Mouse (Mus musculus): Measurements from ENCODE around the gene Cpne2. TPM values are rescaled to one million over a fixed set of nuclear protein-coding genes. Genes with fewer than 3 reads are reported as not detected.

Cpne2 gene
- polyA plus RNA-seq, 1 experiment from 2014 or later = 12.9 TPM

- no peak for DNase-seq (ENCODE audit: low spot score)
- H3K9ac ChIP-seq (ENCODE audit: low read depth, low read length) = no peak overlapping the region
- no peaks in the 10 kb centered on the region for H3K9me3 ChIP-seq (replicated peaks; ENCODE audit: low read length)
- no peak for TF ChIP-seq CTCF (IDR thresholded peaks at IDR 0.05; ENCODE audit: low read depth)
- no peak overlapping the region for H3K4me3 ChIP-seq (replicated peaks; ENCODE audit: low read depth, low read length)
- no peaks in the 10 kb centered on the region for H3K27me3 ChIP-seq (ENCODE audit: insufficient read depth, low read length)
- no peak overlapping the region for H3K4me2 ChIP-seq (ENCODE audit: low read length)
- no peaks in the 10 kb centered on the region for H3K4me1 ChIP-seq (replicated peaks; ENCODE audit: insufficient read depth, low read length)
- no peak overlapping the region for H3K27ac ChIP-seq
- WGBS = 70% methylated on average over 18 of the region's 18 CpGs
- ATAC-seq (replicated peaks; ENCODE audit: low FRiP score, low read depth) = no peak
- no peaks in the 10 kb centered on the region for H3K36me3 ChIP-seq (ENCODE audit: insufficient read depth, low read length)
Observed at GRCm38 (mm10) chr8:94540889-94541795, 8.4 kb downstream of the Cpne2 start.

- Histone ChIP-seq H3K4me1 (replicated peaks; ENCODE audit: insufficient read depth, low read length) (no peaks in the 10 kb centered on the region), H3K9me3 (replicated peaks; ENCODE audit: low read length) (no peaks in the 10 kb centered on the region), H3K4me2 (ENCODE audit: low read length) (no peak overlapping the region), H3K36me3 (ENCODE audit: insufficient read depth, low read length) (no peaks in the 10 kb centered on the region), H3K4me3 (replicated peaks; ENCODE audit: low read depth, low read length) (no peak overlapping the region), H3K27ac (no peak overlapping the region), H3K27me3 (ENCODE audit: insufficient read depth, low read length) (no peaks in the 10 kb centered on the region), H3K9ac (ENCODE audit: low read depth, low read length) (no peak overlapping the region)
- no peak for DNase-seq (ENCODE audit: low spot score)
- ATAC-seq (replicated peaks; ENCODE audit: low FRiP score, low read depth) = 0 out of 2 replicates have a peak, but pooled peaks have one; percentile 13
- WGBS = 54% methylated on average over 8 of the region's 8 CpGs
- TF ChIP-seq CTCF (IDR thresholded peaks at IDR 0.05; ENCODE audit: low read depth) = no peak
Observed at GRCm38 (mm10) chr8:94543981-94544380, 11.2 kb downstream of the Cpne2 start.

GRCm38 (mm10) chr8:94549041-94549440 lies 16.3 kb downstream of the Cpne2 start:
- ATAC-seq (replicated peaks; ENCODE audit: low FRiP score, low read depth) = no peak
- no peak for TF ChIP-seq CTCF (IDR thresholded peaks at IDR 0.05; ENCODE audit: low read depth)
- Histone ChIP-seq H3K27ac (peak overlapping the region; percentile 47; the same call in 1 of the 2 replicates), H3K27me3 (ENCODE audit: insufficient read depth, low read length) (no peaks in the 10 kb centered on the region), H3K36me3 (ENCODE audit: insufficient read depth, low read length) (no peaks in the 10 kb centered on the region), H3K9ac (ENCODE audit: low read depth, low read length) (no peak overlapping the region), H3K9me3 (replicated peaks; ENCODE audit: low read length) (no peaks in the 10 kb centered on the region), H3K4me1 (replicated peaks; ENCODE audit: insufficient read depth, low read length) (no peaks in the 10 kb centered on the region; the same call in 1 of the 2 replicates), H3K4me3 (replicated peaks; ENCODE audit: low read depth, low read length) (no peak overlapping the region), H3K4me2 (ENCODE audit: low read length) (no peak overlapping the region)
- DNase-seq (ENCODE audit: low spot score) = no peak
- 76% methylated on average over 5 of the region's 5 CpGs for WGBS

GRCm38 (mm10) chr8:94549482-94549881 lies 16.7 kb downstream of the Cpne2 start:
- Histone ChIP-seq H3K36me3 (ENCODE audit: insufficient read depth, low read length) (no peaks in the 10 kb centered on the region), H3K27ac (peak overlapping the region; percentile 47), H3K9me3 (replicated peaks; ENCODE audit: low read length) (no peaks in the 10 kb centered on the region), H3K4me1 (replicated peaks; ENCODE audit: insufficient read depth, low read length) (no peaks in the 10 kb centered on the region; the same call in 1 of the 2 replicates), H3K4me2 (ENCODE audit: low read length) (no peak overlapping the region), H3K4me3 (replicated peaks; ENCODE audit: low read depth, low read length) (no peak overlapping the region), H3K27me3 (ENCODE audit: insufficient read depth, low read length) (no peaks in the 10 kb centered on the region), H3K9ac (ENCODE audit: low read depth, low read length) (no peak overlapping the region)
- DNase-seq (ENCODE audit: low spot score) (no peak), ATAC-seq (replicated peaks; ENCODE audit: low FRiP score, low read depth) (no peak)
- no peak for TF ChIP-seq CTCF (IDR thresholded peaks at IDR 0.05; ENCODE audit: low read depth)
- WGBS = 65% methylated on average over 5 of the region's 5 CpGs

GRCm38 (mm10) chr8:94549998-94550397 lies 17.2 kb downstream of the Cpne2 start:
- WGBS = 60% methylated on average over 5 of the region's 5 CpGs
- Histone ChIP-seq H3K9ac (ENCODE audit: low read depth, low read length) (no peak overlapping the region), H3K9me3 (replicated peaks; ENCODE audit: low read length) (no peaks in the 10 kb centered on the region), H3K36me3 (ENCODE audit: insufficient read depth, low read length) (no peaks in the 10 kb centered on the region), H3K27me3 (ENCODE audit: insufficient read depth, low read length) (no peaks in the 10 kb centered on the region), H3K27ac (peak overlapping the region; percentile 47; the same call in 1 of the 2 replicates), H3K4me3 (replicated peaks; ENCODE audit: low read depth, low read length) (no peak overlapping the region), H3K4me1 (replicated peaks; ENCODE audit: insufficient read depth, low read length) (no peaks in the 10 kb centered on the region; the same call in 1 of the 2 replicates), H3K4me2 (ENCODE audit: low read length) (no peak overlapping the region)
- ATAC-seq (replicated peaks; ENCODE audit: low FRiP score, low read depth) (no peak), DNase-seq (ENCODE audit: low spot score) (peak; percentile 30)
- TF ChIP-seq CTCF (IDR thresholded peaks at IDR 0.05; ENCODE audit: low read depth) = no peak

- no peak overlapping the region for H3K9ac ChIP-seq (ENCODE audit: low read depth, low read length)
- no peak overlapping the region for H3K4me2 ChIP-seq (ENCODE audit: low read length)
- WGBS = 63% methylated on average over 17 of the region's 17 CpGs
- no peaks in the 10 kb centered on the region for H3K9me3 ChIP-seq (replicated peaks; ENCODE audit: low read length)
- TF ChIP-seq CTCF (IDR thresholded peaks at IDR 0.05; ENCODE audit: low read depth) = no peak
- DNase-seq (ENCODE audit: low spot score) = no peak
- H3K27me3 ChIP-seq (ENCODE audit: insufficient read depth, low read length) = no peaks in the 10 kb centered on the region
- no peaks in the 10 kb centered on the region for H3K36me3 ChIP-seq (ENCODE audit: insufficient read depth, low read length)
- H3K27ac ChIP-seq = no peak overlapping the region
- H3K4me3 ChIP-seq (replicated peaks; ENCODE audit: low read depth, low read length) = no peak overlapping the region
- H3K4me1 ChIP-seq (replicated peaks; ENCODE audit: insufficient read depth, low read length) = no peaks in the 10 kb centered on the region; the same call in 1 of the 2 replicates
- 0 out of 2 replicates have a peak, but pooled peaks have one; percentile 23 for ATAC-seq (replicated peaks; ENCODE audit: low FRiP score, low read depth)
Observed at GRCm38 (mm10) chr8:94551471-94552422, 19.0 kb downstream of the Cpne2 start.

Measured in kidney, postnatal 0 days (tissue).